Mouse (Mus musculus): Measurements from ENCODE around the gene Pde4dip. TPM values are rescaled to one million over a fixed set of nuclear protein-coding genes. Genes with fewer than 3 reads are reported as not detected.

Pde4dip gene
- polyA plus RNA-seq, 1 experiment from 2014 or later: 20.1 TPM

DNA sequence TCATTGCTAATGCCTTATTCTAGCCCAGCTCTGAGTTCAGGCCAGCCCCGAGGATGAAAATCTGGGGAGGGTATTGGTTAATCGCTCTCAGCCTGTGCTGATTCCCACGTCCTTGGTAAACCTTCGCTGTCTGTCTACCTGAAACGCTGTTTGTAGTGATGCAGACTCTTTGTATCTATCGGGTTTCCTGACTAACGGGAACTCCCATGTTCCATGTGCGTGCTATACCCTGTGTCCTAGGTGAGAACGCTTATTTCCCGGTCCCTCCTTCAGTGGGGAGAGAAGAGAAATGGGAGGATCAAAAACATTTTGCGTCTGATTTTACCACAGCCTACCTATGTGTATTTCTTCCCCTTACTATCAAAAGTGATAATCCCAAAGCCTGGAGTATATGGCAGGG, 44.3 kb upstream of the Pde4dip start:
- no peak overlapping the region; the same call in 1 of the 2 replicates for H3K4me2 ChIP-seq
- TF ChIP-seq CTCF (IDR thresholded peaks at IDR 0.05; ENCODE audit: low read depth): no peak
- no peak overlapping the region for H3K27ac ChIP-seq (ENCODE audit: low read depth)
- no peak overlapping the region; the same call in 1 of the 2 replicates for H3K9ac ChIP-seq
- 44% methylated on average over 11 of the region's 11 CpGs for WGBS
- no peak for ATAC-seq (ENCODE audit: insufficient read depth)
- no peaks in the 10 kb centered on the region for H3K36me3 ChIP-seq (ENCODE audit: insufficient read depth)
- no peak for DNase-seq
- no peaks in the 10 kb centered on the region for H3K27me3 ChIP-seq (ENCODE audit: insufficient read depth, low read length)
- no peaks in the 10 kb centered on the region for H3K9me3 ChIP-seq (ENCODE audit: low read depth, low read length)
- no peak overlapping the region for H3K4me3 ChIP-seq (ENCODE audit: low read depth, low read length)
- peaks cover 30% of the 10 kb centered on the region for H3K4me1 ChIP-seq (ENCODE audit: insufficient read depth)

DNA sequence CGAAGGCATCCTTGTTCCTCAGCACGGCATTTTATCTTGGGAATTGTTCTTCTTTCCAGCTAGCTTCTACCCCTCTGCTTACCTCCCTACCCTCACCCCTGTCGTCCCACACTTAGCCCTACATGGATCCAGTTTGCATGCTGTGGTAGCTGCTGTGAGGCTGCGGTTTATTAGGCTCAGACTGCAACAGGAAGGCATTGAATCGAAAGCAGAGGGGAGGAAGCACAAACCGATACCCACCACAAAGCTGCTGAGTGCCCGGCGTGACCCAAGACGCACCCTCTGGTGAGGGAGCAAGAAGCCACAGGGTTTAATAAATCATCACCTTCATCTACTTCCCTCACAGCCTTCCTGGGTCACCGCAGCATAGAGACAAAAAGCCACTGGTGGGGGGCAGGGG, 43.6 kb upstream of the Pde4dip start:
- Histone ChIP-seq H3K36me3 (ENCODE audit: insufficient read depth) (no peaks in the 10 kb centered on the region), H3K27me3 (ENCODE audit: insufficient read depth, low read length) (no peaks in the 10 kb centered on the region), H3K4me2 (peak overlapping the region; percentile 43), H3K9me3 (ENCODE audit: low read depth, low read length) (no peaks in the 10 kb centered on the region), H3K27ac (ENCODE audit: low read depth) (no peak overlapping the region), H3K4me3 (ENCODE audit: low read depth, low read length) (no peak overlapping the region), H3K9ac (peak overlapping the region; percentile 26; the same call in 1 of the 2 replicates), H3K4me1 (ENCODE audit: insufficient read depth) (peaks cover 27% of the 10 kb centered on the region)
- no peak for DNase-seq
- no peak for TF ChIP-seq CTCF (IDR thresholded peaks at IDR 0.05; ENCODE audit: low read depth)
- 13% methylated on average over 10 of the region's 10 CpGs for WGBS
- no peak for ATAC-seq (ENCODE audit: insufficient read depth)

DNA sequence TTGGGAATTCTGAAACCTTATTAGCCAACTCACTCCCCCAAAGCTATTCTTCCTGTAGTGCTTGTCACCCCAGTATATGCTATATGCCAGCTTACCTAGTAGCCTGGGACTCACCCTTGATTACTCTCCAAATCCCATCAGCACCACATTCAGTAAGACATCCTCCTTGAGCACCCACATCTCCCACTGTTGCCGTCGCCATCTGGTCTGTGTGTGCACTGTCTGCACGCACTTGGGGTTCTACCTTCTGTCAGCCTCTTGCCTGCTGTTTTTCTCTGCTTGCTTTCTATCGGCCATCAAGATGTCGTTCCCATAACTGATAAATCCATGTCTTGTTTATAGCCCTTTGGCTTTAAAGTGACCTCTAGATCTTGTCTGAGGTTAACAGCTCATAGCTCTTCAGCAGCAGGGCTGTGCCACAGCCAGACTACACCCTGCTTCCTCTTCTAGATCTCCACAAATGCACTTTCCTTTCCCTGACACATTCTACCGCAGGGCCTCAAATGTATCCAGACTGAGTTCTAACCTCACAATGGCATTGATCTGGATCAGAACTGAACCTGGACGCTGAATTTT, 42.9 kb upstream of the Pde4dip start:
- H3K4me1 ChIP-seq (ENCODE audit: insufficient read depth): peaks cover 27% of the 10 kb centered on the region
- no peak overlapping the region for H3K4me3 ChIP-seq (ENCODE audit: low read depth, low read length)
- no peak overlapping the region; the same call in 1 of the 2 replicates for H3K4me2 ChIP-seq
- no peaks in the 10 kb centered on the region for H3K27me3 ChIP-seq (ENCODE audit: insufficient read depth, low read length)
- no peak overlapping the region for H3K9ac ChIP-seq
- no peaks in the 10 kb centered on the region for H3K36me3 ChIP-seq (ENCODE audit: insufficient read depth)
- H3K27ac ChIP-seq (ENCODE audit: low read depth): no peak overlapping the region
- WGBS: 49% methylated on average over 7 of the region's 7 CpGs
- H3K9me3 ChIP-seq (ENCODE audit: low read depth, low read length): no peaks in the 10 kb centered on the region
- ATAC-seq (ENCODE audit: insufficient read depth) (no peak), DNase-seq (no peak)
- no peak for TF ChIP-seq CTCF (IDR thresholded peaks at IDR 0.05; ENCODE audit: low read depth)

DNA sequence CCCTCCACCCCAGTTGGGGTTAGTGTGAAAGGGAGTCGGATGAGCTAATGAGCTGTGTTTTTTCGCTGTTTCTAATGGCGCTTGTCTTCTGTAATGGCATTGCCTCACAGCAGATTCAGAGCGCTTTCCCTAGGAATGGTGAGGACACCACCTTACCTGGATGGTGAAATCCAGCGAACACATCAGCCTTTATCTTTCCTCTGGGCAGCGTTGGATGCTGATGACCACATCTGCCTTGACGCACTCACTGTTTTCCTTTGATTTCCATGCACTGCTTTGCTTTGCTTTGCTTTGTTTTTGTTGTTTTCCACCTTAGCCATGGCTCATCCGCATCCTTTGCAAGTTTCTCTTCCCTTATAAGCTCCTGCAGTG, 42.3 kb upstream of the Pde4dip start:
- no peak for DNase-seq
- Histone ChIP-seq H3K36me3 (ENCODE audit: insufficient read depth) (no peaks in the 10 kb centered on the region), H3K9ac (no peak overlapping the region), H3K27me3 (ENCODE audit: insufficient read depth, low read length) (no peaks in the 10 kb centered on the region), H3K4me3 (ENCODE audit: low read depth, low read length) (no peak overlapping the region), H3K9me3 (ENCODE audit: low read depth, low read length) (no peaks in the 10 kb centered on the region), H3K4me2 (no peak overlapping the region; the same call in 1 of the 2 replicates), H3K4me1 (ENCODE audit: insufficient read depth) (peaks cover 27% of the 10 kb centered on the region), H3K27ac (ENCODE audit: low read depth) (no peak overlapping the region)
- TF ChIP-seq CTCF (IDR thresholded peaks at IDR 0.05; ENCODE audit: low read depth): no peak
- WGBS: 68% methylated on average over 8 of the region's 8 CpGs
- ATAC-seq (ENCODE audit: insufficient read depth): no peak

DNA sequence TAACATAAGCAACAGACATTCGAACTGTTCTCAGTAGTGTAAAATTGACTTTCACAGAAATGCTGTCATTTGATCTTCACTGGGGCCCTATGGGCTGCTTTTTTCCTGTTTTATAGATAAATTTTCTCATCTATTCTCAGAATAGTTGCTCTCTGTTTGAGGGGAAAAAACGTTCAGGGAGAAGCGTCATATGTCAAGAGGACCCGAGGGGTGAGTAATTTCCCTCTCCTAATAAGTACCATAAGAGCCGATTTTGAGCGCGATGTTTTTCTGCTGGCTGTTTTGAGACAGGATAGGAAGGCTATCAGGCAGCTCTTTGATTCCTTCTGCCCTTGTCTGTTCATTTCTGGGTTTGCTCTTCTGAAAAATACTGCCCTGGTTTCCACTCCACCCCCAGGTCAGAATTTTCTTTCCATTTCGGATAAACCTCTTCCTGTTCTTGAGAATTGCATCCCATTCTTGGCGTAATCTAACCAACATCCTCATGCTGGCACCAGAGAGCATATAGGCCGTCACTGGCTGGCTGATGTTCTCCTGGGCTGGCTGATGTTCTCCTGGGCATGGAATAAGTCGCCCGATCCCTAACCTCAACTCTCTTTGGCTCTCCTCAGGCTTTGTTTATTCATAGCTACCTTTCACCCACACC, 41.8 kb upstream of the Pde4dip start:
- no peaks in the 10 kb centered on the region for H3K27me3 ChIP-seq (ENCODE audit: insufficient read depth, low read length)
- H3K9me3 ChIP-seq (ENCODE audit: low read depth, low read length): no peaks in the 10 kb centered on the region
- no peaks in the 10 kb centered on the region for H3K36me3 ChIP-seq (ENCODE audit: insufficient read depth)
- TF ChIP-seq CTCF (IDR thresholded peaks at IDR 0.05; ENCODE audit: low read depth): peak; percentile 53
- no peak overlapping the region; the same call in 1 of the 2 replicates for H3K4me2 ChIP-seq
- H3K9ac ChIP-seq: no peak overlapping the region
- H3K4me3 ChIP-seq (ENCODE audit: low read depth, low read length): no peak overlapping the region
- peak; percentile 56 for DNase-seq
- ATAC-seq (ENCODE audit: insufficient read depth): no peak
- 25% methylated on average over 12 of the region's 12 CpGs for WGBS
- no peak overlapping the region for H3K27ac ChIP-seq (ENCODE audit: low read depth)
- H3K4me1 ChIP-seq (ENCODE audit: insufficient read depth): peaks cover 27% of the 10 kb centered on the region

DNA sequence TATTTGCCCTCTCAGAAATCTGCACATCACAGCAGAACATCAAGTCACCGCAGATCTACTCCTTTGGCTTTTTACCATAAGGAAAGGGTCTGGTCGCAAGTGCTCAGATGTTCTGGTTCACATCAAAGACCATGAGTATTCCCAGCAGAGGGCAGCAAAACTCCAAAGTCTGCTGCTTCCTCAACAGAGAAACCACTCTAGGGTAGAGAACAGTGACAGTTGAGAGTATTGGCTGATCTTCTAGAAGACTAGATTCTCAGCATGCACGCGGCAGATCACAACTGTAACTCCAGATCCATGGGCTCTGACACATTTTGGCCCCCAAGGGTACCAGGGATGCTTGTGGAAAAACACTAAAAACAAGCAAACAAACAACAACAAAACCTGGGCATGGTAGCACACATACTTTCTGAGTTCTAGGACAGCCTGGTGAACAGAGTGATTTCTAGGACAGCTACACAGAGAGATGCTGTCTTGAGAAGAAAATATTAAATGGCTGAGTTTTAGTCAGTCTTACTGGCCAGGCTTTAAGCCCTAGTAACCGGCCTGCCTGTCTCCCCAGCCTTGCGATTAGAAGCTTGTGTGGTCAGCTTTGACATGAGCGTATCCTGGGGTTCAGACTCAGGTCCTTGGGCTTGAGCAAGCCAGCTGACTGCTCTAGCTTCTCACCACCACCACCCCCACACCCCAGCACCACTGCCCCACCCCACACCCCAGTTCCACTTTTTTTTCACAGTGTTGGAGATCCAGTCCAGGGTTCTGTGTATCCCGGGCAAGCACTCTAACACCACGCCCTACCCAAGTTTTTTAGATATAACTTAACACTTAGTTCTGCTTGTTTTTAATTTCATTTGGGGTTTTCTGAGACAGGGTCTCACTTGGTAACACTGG, 40.7 kb upstream of the Pde4dip start:
- Histone ChIP-seq H3K9ac (no peak overlapping the region), H3K27me3 (ENCODE audit: insufficient read depth, low read length) (no peaks in the 10 kb centered on the region), H3K9me3 (ENCODE audit: low read depth, low read length) (no peaks in the 10 kb centered on the region), H3K4me2 (no peak overlapping the region), H3K36me3 (ENCODE audit: insufficient read depth) (peaks cover 2% of the 10 kb centered on the region; the same call in 1 of the 2 replicates), H3K27ac (ENCODE audit: low read depth) (0 out of 2 replicates have a peak overlapping the region, but pooled peaks have one; percentile 12), H3K4me3 (ENCODE audit: low read depth, low read length) (no peak overlapping the region), H3K4me1 (ENCODE audit: insufficient read depth) (peaks cover 27% of the 10 kb centered on the region)
- DNase-seq (peak; percentile 98), ATAC-seq (ENCODE audit: insufficient read depth) (peak; percentile 78)
- peak; percentile 86 for TF ChIP-seq CTCF (IDR thresholded peaks at IDR 0.05; ENCODE audit: low read depth)
- 58% methylated on average over 9 of the region's 9 CpGs for WGBS

DNA sequence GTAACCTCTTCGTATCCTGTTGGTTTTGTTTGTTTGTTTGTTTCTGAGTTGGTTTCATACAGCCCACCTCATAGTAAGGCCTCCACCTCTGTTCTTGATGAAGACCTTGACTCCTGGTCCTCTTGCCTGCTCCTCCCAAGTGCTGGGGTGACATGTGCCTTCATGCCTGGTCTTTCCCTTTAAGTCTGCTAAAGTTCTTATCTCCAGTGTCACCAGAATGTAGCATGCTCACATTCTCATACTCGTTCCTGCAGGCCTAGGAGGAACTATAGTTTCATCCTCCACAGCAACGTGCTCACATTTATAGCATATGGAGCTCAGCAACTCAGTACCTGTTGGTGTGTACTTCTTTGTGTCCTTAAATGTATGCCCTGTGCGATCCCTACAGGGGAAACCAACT, 38.8 kb upstream of the Pde4dip start:
- WGBS: 60% methylated on average over 4 of the region's 4 CpGs
- Histone ChIP-seq H3K9me3 (ENCODE audit: low read depth, low read length) (no peaks in the 10 kb centered on the region), H3K36me3 (ENCODE audit: insufficient read depth) (peaks cover 14% of the 10 kb centered on the region; the same call in 1 of the 2 replicates), H3K4me2 (no peak overlapping the region), H3K9ac (no peak overlapping the region), H3K27ac (ENCODE audit: low read depth) (no peak overlapping the region), H3K4me1 (ENCODE audit: insufficient read depth) (peaks cover 18% of the 10 kb centered on the region), H3K27me3 (ENCODE audit: insufficient read depth, low read length) (no peaks in the 10 kb centered on the region), H3K4me3 (ENCODE audit: low read depth, low read length) (no peak overlapping the region)
- no peak for TF ChIP-seq CTCF (IDR thresholded peaks at IDR 0.05; ENCODE audit: low read depth)
- ATAC-seq (ENCODE audit: insufficient read depth) (no peak), DNase-seq (no peak)

Data from lung, embryonic 14.5 days (tissue).